Mouse (Mus musculus) spleen, postnatal 14 days (tissue): Measurements from ENCODE around the gene Ccl28.
A peak's percentile ranks its signal among the peaks of the same experiment; 100 is the strongest.
"Not testable (repeated sequence)": the region's sequence is repeated elsewhere in the genome, so short reads cannot be mapped to it uniquely, and the experiment has no call there.

Experiments
- DNase-seq, 2 experiments: peaks; one replicate each; pipeline ENCODE4 v3.0.0; 2021 to 2022; ENCODE audit warnings: low spot score in 2 of 2

Ccl28 gene

GRCm38 (mm10) chr13:119648891-119649698 is 25.5 kb downstream of the Ccl28 start:
- DNase-seq = no peak

GRCm38 (mm10) chr13:119649699-119650046 is 26.1 kb downstream of the Ccl28 start:
- DNase-seq = no peak

GRCm38 (mm10) chr13:119654734-119655133 is 31.1 kb downstream of the Ccl28 start:
- DNase-seq = no peak

GRCm38 (mm10) chr13:119656246-119656645 is 32.6 kb downstream of the Ccl28 start:
- no peak for DNase-seq

GRCm38 (mm10) chr13:119656846-119657416 is 33.3 kb downstream of the Ccl28 start:
- no peak for DNase-seq

GRCm38 (mm10) chr13:119661420-119661819 is 37.8 kb downstream of the Ccl28 start:
- not testable (repeated sequence) for DNase-seq

- DNase-seq = no peak
These were observed 55.2 kb downstream of the Ccl28 start for GRCm38 (mm10) chr13:119678794-119679193.

- DNase-seq = no peak
These were observed 56.1 kb downstream of the Ccl28 start for GRCm38 (mm10) chr13:119679721-119680120.

GRCm38 (mm10) chr13:119681161-119681560 is 57.5 kb downstream of the Ccl28 start:
- no peak for DNase-seq

GRCm38 (mm10) chr13:119684416-119685177 is 61.0 kb downstream of the Ccl28 start:
- DNase-seq = no peak

- DNase-seq = no peak
These were observed 66.1 kb downstream of the Ccl28 start for GRCm38 (mm10) chr13:119689709-119690038.

GRCm38 (mm10) chr13:119690039-119690728 is 66.6 kb downstream of the Ccl28 start, which contains the start of gene Hmgcs1:
Hmgcs1 (plus strand) TSS chr13:119690379.
- peak; percentile 93 to 94 for DNase-seq

GRCm38 (mm10) chr13:119690876-119691620 is 67.4 kb downstream of the Ccl28 start:
- no peak for DNase-seq

GRCm38 (mm10) chr13:119691958-119692357 is 68.3 kb downstream of the Ccl28 start:
- DNase-seq = not testable (repeated sequence)

- DNase-seq = no peak
These were observed 72.1 kb downstream of the Ccl28 start for GRCm38 (mm10) chr13:119695676-119696075.

GRCm38 (mm10) chr13:119696496-119696895 is 72.9 kb downstream of the Ccl28 start:
- no peak for DNase-seq

- no peak for DNase-seq
These were observed 74.8 kb downstream of the Ccl28 start for GRCm38 (mm10) chr13:119698436-119698835.
